Mouse (Mus musculus): ENCODE data around the gene Swi5.

Swi5 gene

DNA sequence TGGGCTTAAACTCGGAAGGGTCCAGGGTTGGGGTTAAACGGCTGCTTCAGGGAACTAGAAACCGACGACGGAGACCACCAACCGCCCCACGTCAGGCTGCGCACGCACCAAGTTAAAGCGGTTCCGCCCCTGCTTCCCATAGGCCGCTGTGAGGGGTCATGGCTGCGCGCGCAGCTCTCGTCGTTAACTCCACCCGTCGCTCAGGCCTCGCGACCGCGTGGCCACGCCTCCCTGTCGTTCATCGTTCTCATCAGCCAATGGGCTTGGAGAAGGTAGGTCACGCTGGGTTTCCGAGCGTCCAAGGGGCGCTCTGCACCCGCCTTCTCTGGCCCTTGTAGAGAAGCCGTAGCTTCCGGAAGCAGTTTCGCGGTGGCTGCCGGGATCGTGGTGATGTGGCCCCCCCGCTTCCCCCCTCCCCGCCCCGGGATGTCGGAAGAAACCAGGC, at the start of gene Swi5:
Gene Swi5, minus strand, starts transcription at position 153 of the 445 bp plus-strand sequence.
- in situ Hi-C loops (cut with MboI; ENCODE audit: unreplicated experiment in 2 of 2): loop anchor here in 1 of 2 experiments (5.0 kb wide), 1 partner anchor 151 kb away; no protein-coding TSS in a partner anchor

DNA sequence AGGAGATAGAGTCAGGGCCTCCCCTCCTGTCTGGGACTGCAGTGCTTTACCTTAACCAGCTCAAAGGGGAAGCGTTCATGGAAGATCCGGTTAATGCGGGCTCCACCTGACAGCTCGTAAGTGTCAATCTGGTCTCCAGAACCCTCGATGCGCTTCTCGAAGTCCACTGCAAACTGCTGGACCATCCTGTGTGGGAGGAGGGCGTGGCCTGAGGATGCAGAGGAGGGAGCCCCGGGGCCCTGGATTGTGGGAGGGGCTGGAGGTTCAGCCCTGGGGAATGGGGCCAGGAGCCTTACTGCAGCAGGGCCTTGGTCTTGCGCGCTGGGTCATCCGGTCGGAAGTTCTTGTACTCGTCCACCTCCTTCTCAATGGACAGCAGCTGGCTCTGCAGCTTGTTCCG, 48.0 kb upstream of the Swi5 start:
- in situ Hi-C loops (cut with MboI; ENCODE audit: unreplicated experiment in 2 of 2): no loop called here

DNA sequence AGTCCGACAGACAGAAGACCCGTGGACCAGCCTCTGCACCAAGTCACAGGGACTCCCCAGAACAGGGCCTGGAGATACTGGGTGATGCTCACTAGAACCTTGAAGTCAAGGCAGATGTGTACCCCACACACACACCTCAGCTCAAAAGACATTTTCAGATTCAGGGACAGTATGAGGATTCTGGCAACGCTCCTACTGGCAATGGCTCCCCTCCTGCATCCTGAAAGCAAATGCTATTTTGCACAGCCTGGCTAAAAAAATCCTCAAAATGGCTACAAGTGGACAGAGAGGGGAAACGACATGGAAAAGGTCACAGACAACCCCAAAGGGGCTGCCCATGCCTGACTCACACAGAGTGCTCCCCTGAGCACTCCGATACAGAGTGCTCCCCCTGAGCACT, 44.3 kb upstream of the Swi5 start:
- in situ Hi-C loops (cut with MboI; ENCODE audit: unreplicated experiment in 2 of 2): no loop called here

DNA sequence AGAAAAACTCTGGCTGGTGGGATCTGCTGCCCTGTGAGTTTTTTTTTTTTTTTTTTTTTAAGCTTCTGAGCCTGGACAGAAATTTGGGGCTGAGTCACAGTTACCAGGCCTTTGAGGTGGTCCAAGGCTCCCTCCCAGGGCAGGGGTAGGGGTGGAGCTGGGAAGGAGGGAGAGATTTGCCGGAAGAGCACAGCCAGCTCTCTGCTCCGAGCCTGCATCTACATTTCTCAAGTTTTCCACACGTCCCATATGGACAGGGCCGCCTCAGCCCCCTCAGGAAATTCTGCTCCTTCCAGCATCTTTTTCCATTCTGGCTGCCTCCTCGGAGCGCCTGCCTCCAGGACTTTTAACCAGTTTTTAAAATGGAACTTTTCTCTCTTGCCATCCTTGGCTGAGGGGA, 41.7 kb upstream of the Swi5 start:
- in situ Hi-C loops (cut with MboI; ENCODE audit: unreplicated experiment in 2 of 2): no loop called here

DNA sequence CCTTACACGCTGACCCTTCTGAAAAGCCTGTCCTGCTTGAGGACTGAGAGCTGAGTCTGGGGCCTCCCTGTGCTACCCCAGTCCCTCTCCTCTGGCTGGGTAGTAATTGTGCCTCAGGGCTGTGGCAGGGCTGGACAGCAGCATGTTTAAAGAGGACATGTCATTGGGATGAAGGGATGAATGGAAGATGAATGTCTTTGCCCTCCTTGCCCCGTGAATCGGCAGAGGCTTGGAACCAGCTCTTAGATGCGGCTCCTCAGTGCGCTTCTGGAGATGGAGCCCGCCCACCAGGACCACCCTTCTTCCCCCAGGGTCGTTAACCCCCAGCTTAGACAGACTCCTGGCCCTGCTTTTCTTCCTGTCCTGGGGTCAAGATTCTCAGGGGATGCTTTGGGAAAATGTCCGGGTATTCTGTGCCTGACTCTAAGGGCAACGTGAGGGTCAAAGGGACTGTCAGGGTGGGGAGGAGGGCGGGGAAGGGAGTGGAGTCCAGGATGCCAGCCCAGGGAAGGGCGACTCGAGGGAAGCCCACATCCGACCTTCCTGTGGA, 41.1 kb upstream of the Swi5 start:
- in situ Hi-C loops (cut with MboI; ENCODE audit: unreplicated experiment in 2 of 2): no loop called here

DNA sequence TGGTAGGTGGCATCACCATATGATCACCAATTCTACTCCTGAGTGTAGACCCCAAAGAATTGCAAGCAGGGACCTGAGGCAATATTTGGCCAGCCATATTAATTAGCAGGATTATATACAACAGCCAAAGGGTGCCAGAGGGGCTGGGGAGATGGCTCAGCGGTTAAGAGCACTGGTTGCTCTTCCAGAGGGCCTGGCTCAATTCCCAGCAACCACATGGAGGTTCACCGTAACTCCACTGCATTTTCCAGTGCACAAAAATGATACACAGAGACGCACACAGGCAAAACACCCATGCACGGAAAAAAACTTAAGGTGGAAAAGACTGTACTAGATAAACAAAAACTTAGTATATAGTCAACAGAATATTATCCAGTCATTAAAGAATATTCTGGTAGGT, 39.3 kb upstream of the Swi5 start:
- in situ Hi-C loops (cut with MboI; ENCODE audit: unreplicated experiment in 2 of 2): no loop called here

DNA sequence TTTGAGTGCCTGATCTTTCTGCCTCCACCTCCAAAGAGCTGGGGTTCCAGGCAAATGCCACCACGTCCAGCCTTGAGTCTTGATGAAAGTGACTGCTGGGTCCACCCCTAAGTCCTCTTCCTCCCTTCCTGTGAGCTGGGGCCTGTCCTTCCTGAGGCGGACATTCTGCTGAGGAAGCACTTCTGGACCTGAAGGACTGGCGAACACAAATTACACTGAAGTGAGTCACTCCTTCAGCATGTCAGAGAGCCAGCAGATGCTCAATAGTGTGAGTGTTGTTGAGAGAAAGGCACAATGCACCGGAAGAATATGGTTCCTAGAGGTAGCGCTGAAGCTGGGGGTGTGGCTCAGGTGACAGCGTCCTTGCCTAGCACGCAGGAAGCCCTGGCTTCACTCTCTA, 37.5 kb upstream of the Swi5 start:
- in situ Hi-C loops (cut with MboI; ENCODE audit: unreplicated experiment in 2 of 2): no loop called here

DNA sequence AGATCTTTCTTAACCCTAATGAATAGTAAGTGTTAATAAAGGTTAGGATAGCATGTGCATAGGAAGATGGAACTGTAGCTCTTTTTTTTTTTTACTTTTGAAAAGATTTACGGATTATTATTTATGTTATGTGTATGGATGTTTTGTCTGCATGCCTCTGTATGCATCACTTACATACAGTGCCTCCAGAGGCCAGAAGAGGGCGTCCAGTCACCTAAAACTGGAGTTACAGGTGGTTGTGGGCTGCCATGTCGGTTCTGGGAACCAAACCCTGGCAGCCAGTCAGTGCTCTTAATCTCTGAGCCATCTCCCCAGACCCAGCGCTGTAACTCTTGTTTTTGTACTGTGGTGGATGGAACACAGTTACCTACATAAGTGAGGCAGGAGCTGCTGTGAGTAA, 36.4 kb upstream of the Swi5 start:
- in situ Hi-C loops (cut with MboI; ENCODE audit: unreplicated experiment in 2 of 2): no loop called here

DNA sequence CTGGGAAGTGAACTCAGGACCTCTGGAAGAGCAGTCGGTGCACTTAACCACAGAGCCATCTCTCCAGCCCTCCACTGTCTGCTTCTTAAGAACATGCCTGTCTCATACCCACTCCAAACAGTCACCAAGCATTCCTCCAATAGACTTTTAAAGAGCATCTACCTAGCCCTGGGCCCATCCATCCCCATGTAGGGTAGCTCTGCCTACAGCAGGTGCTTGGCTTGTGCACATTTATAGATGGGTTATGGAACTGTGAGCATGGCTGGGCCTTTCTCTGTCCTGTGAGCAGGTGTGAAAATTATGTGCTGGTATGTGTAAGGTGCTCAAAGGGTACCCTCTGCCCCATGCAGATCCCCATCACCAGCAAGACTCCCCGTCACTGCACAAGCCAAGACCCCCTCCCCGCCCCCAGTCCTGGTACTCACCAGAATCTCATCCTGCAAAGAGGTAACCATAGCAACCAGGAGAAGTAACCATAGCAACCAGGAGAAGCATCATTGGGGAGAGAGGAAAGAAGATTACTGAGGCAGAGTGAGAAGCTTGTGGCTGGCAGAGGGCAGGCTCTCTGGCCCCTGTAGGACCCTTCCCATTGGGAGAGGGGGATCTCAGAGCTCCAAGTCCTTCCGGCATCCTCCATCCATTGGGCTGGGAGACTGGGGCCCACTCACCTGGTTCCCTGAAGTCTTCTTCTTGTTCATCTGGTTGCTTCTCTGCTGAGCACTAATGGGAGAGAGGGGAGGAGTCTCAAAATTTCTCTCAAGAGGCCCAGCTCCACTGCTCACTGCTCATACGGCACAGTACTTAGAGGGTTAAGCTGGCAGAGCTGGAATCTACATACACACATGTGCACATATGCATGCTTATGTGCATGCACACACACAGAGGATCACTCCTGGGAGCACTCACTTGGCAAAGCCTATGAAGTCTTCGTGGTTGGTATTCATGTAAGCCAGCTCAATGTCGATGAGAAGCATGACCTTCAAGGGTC, 35.2 kb upstream of the Swi5 start:
- in situ Hi-C loops (cut with MboI; ENCODE audit: unreplicated experiment in 2 of 2): no loop called here

DNA sequence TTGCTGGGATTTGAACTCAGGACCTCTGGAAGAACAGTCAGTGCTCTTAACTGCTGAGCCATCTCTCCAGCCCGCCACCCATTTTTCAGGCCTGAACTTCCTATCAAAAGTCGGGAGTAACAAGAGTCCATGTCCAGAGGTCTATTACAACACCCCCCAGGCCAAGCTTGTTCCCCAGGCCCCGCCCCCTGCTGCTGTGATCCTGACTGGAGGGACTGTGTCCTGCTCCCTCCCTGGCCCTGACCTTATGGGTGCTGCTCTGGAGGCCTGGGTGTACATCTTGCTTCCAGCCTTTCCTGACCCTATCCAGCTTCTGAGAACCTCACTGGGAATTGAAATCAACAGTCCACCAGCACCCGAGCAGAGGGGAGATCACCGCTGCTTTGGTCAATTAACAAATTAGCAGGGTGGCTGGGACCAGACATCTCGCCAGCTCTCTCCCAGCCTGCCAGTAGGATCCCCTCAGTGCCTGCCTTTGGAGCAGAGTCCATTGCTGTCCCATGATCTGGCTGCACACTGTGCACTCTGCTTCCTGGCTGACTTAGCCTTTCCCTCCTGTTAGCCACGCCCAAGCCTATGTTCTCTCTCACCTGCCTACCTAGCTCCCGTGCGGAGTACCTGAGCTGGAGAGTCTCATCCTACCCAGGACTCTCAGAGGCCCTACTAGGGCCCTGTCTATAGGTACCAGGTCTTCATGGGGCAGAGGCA, 33.9 kb upstream of the Swi5 start:
- in situ Hi-C loops (cut with MboI; ENCODE audit: unreplicated experiment in 2 of 2): no loop called here

DNA sequence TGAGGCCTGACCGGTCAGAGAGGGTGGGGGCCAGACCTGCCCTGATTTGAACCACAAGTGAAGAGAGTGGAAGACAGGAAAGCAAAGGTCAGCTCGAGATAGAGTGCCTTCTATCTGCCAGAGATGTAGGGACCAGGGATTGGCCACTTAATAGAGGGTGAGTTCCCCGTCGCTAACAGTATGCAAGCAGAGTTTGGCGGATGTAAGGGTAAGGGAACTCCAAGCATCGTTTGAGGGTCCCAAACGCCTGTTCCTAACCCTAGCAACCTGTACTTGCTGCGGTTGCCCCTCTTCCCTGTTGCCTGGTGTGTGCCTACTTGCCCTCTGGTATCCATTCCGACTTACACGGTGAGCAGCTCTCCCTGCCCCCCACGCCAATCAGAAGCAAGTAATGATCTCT, 32.8 kb upstream of the Swi5 start:
- in situ Hi-C loops (cut with MboI; ENCODE audit: unreplicated experiment in 2 of 2): no loop called here

DNA sequence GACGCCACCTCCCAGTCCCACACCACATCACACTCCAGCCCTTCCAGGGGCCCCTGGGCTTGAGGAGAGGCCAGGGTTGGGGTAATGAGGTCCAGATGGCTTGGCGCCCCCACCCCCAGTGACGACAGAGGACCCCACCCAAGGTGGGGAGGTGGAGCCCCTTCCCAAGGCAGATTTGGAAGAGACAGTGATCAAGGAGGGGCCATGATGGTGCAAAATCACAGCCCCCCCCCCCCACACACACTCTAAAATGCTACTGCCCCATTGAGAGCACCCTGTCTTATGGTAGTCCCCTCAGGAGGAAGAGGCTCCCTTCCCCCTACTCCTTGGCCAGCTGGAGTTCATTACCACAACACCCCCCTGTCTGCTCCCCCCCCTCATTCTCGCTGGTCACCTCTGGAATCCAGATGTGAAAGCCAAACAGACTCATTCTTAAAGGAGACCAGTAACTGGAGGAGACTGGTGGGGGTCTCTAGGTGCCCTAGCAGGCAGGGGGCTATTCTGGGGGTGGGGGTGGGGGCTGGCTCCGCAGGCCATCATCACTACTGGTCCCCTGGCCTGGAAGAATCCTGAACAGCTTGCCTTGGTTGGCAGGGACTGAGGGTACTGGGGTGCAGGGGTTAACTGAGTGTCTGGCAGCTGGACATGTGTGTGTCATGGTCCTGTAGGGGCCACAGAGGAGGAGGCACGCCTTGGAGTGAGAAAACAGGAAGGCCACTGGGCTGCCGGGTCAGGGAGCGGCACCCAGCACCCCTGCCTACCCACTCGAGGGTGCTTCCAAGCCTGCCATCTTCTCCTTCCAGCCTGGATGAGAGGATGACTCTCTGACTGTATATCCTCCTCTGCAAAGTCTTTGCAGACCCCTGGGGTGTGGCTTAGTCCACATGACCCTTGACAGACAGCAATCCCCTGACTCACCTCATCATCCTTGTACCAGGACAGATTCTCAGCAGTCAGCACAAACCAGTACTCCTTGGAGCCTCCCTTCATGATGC, 32.0 kb upstream of the Swi5 start:
- in situ Hi-C loops (cut with MboI; ENCODE audit: unreplicated experiment in 2 of 2): no loop called here

DNA sequence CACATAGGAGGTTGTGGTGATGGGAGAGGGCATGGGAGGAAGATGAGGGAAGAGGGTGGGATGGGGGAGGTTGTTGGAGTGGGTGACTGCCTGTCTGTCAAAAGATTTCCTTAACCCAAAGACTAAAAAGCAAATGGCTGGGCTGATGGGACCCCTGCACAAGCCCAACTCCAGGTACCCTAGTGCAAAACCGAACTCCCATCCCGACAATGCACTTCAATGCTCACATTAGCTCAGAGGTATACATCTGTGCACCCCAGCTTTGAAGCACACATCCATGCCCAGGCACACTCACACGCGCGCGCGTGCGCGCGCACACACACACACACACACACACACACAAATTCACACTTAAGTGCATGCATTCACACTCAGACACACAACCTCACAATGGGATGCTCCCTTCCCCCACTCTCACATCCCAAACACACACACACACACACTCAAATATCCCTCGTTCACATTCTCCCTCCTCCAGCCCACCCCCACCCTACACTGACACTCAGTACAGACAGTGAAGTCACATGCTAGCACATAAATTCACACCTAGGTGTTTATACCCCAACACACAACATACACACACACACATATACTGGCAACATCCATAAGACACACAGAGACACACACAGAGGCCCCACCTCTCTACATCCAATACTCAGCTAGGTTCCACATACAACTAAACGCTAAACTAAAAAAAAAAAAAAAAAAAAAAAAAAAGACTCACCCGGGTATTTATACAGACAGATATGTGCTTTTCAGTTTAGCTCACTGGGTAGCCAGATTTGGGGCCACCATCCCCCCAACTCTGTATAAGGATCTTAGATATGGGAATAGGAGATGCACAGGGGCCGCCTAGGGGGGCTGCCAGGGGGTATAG, 31.1 kb upstream of the Swi5 start:
- in situ Hi-C loops (cut with MboI; ENCODE audit: unreplicated experiment in 2 of 2): no loop called here

DNA sequence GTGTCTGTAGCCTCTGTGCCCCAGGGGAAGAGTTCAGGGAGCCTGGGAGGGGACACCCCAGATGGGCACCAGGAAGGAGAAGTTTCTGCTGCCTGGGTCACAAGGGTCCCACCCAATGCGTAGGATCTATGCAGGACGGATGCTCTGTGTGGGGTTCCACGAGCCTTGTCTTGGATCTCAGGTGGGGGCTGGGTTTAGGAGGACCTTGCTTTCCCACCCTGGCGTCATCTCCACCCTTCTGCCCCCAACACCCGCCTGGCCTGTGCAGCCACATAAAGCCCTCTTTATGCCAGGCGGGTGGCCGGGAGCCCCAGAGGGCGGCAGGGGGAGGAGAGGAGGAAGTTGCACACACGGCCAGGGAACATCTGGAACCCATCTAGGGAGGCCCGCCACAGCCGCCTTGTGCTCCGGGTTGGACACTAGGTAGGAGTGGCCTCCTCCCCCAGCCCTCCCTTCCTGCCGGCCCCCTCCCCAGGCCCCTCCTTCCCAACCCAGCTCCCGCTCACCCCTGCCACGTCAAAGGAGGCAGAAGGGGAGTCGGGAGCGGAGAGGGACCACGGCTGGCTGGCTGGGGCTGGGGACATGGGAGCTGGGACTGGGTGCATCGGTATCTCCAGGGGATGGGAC, 30.0 kb upstream of the Swi5 start:
- in situ Hi-C loops (cut with MboI; ENCODE audit: unreplicated experiment in 2 of 2): no loop called here

DNA sequence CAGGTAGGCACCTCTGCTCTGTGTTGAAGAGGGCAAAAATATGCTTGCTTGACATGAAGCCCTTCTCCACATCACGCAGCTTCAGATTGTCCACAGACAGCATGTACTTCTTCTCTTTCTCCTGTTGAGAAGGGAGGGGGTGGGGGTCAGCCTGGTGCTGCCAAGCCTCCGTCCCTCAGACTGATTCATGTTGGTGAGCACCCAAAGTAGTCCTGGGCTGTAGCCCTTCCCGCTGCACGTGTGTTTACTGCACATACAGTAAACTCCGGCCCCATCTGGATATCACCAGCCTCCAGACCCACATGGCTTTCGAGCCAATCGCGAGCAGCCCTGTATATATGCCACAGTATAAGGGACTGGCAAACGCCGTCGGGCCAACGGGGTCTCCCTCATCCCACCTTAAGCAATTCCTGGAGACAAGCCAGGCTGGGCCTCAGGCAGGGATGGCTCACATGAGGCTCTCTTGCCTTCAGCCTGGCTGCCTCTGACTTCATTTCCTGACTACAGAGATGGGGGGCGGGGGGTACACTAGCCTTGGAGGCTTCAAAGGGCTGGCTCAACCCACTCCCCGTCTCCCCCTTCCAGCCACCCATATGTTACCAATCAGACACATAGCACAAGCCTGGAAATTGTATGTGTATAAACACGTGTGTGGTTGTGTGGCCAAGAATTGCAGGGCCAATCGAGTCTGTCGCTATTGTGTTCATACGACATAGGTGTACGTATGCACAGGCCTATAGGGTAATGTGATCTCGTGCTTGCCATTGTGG, 29.2 kb upstream of the Swi5 start:
- in situ Hi-C loops (cut with MboI; ENCODE audit: unreplicated experiment in 2 of 2): no loop called here

DNA sequence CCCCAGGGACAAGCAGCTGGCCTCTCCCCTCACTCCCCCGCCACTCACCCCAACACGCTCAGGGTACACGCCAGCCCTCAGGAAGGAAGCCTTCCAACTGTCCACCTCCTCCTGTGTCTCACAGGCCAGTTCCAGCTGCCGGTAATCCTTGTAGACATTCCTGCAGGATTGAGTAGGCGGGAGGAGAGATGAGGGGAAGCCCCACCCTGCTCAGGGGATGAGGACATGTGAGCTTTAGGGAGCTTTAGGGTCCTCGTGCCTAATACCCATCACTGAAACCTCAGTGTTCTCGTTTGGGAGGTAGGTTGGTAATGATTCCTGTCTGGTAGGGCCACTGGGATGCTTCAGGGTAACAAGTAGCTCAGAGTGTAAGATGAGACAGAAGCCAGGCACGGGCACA, 27.9 kb upstream of the Swi5 start:
- in situ Hi-C loops (cut with MboI; ENCODE audit: unreplicated experiment in 2 of 2): no loop called here

DNA sequence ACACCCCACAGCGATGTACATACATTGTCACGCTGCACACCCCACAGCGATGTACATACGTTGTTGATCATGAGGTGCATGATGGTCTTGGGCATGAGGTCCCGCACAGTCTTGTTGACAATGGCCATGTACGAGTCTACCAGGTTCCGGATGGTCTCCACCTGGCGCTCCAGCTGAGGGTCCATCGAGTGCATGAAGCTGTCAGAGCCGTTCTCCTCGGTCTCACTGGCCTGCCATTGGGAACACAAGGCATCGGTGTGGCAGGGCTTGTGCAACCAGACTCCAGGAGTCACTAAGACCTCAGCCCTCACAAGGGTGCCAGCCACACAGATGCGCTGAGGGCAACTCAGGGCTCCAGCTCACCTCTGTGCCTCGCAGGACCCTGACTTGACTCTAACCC, 27.0 kb upstream of the Swi5 start:
- in situ Hi-C loops (cut with MboI; ENCODE audit: unreplicated experiment in 2 of 2): loop anchor here in 1 of 2 experiments (5.0 kb wide), 1 partner anchor 77 kb away; no protein-coding TSS in a partner anchor

Data from v-Abl transformed pro-B cells (cell line).